Mouse (Mus musculus): ENCODE data around the gene Pcnx2.

Gene Pcnx2

DNA sequence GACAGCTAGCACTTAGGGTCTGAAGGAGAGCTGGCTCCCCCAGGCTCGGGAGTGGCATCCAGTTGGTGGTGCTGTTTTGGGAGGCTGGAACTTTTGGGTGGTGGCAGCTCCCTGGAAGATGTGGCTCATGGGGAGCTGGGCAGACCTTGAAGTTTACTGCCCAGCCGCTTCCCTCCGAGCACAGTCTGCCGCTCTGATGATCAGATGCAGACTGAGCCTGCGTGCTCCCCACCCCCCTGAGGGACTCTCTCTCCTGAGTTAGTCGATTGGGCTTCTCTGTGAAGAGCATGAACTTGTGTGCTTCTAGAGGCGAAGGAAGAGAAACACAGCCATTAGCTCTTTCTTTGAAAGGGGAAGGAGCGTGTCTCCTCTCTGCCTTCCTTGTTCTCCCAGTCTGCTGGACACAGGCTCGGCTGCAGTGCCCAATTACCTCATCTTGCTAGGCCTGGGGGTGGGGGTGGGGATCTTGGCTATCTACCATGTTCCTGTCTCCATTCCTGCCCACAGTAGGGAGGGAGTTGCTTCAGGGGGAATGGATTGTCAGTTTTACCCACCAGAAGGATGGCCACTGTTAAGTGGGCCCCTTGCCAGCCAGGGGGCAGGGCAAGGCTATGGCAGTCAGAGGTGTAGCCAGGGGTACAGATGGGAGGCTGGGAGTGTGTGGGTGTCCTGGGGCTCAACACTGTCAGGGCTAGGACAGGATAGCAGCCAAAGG lies 141.6 kb downstream of the Pcnx2 start:
- DNase-seq (ENCODE audit: low spot score), result no peak

DNA sequence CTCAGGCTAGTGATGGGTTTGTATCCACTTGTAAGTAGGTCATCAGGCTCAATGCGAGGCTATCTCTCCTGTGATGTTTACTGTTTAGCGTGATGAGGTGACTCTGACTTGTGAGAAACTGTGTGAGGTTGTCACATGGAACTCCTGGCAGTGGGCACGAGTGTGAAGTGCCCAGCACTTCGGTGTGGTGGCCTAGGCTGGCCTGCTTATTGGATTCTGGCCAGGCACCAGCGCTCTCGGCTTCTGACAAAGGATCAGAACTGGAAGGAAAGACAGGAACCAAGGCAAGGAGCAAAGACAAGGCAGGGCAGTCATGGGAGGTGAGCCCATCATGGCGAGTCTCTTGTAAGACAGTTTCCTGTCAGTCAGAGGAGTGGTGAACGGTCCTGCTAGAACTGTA lies 142.2 kb downstream of the Pcnx2 start:
- no peak for DNase-seq (ENCODE audit: low spot score)

GRCm38 (mm10) chr8:125750846-125751245 lies 147.3 kb downstream of the Pcnx2 start:
- DNase-seq (ENCODE audit: low spot score), result no peak

DNA sequence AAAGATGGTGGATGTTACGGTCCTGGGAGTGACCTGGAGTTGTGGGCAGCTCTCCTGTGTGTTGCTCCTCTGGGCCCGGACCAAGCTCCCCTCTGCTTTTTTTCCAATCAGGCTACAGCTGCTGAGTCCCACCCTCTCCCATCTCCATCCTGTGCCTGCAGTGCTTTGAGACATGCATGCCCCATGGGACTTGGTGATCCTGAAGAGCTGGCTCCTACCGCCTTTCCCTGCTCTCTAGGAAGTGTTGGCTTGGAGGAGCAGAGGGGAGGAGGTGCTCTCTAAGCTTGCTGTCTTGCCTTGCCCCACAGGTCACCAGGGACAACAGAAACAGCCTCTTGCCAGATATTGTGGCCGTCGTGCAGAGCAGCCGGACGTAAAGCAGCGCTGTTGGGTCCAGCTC lies 150.7 kb downstream of the Pcnx2 start:
- no peak for DNase-seq (ENCODE audit: low spot score)

DNA sequence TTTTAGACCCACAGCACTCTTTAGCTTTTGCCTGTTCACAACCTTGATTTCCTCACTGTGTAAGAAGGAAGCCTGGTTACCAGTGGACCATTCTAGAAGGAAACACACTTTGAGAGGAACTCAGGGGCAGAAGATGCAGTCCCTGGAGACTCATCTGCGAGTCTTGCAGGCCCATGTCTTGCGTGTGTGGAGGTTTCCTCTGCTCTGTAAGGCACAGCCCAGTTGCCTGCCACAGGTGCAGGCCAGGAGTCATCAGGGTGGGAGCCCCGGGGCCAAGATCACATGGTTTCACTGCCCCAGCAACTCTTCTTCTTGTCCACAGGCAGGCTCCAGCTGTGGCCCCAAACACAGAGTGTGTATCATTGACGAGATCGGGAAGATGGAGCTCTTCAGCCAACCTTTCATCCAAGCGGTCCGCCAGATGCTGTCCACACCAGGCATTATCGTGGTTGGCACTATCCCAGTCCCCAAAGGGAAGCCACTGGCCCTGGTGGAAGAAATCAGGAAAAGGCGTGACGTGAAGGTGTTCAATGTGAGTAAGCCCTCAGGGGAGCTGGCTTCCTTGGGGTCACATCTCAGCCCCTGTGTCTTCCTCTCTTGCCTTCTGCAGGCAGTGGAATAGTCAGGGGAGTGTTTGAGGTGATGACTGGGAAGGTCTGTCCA lies 153.1 kb downstream of the Pcnx2 start:
- DNase-seq (ENCODE audit: low spot score), result no peak

DNA sequence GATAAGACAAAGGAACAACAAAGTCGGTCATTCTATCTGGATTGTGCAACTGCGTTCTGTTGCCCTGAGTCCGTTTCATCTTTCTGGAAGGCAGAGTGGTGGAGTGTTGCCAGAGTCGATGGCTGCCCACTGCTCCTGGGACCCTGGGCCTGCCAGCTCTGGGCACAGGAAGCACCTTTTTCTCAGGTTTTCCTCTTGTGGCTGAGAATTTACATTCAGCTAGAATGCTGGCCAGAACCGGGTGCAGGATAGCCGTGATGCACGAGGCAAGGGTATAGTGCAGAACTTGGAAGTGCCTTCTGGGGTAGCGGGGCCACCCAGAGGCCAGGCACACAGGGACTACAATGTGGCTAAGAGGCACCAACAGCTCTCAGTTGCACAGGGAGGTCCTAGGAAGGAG lies 155.7 kb downstream of the Pcnx2 start:
- no peak for DNase-seq (ENCODE audit: low spot score)

- peak; percentile 28 for DNase-seq (ENCODE audit: low spot score)
These were observed 156.3 kb downstream of the Pcnx2 start for GRCm38 (mm10) chr8:125741855-125742254.

GRCm38 (mm10) chr8:125741377-125741776 lies 156.7 kb downstream of the Pcnx2 start:
- no peak for DNase-seq (ENCODE audit: low spot score)

GRCm38 (mm10) chr8:125740655-125741054 lies 157.5 kb downstream of the Pcnx2 start:
- DNase-seq (ENCODE audit: low spot score), result no peak

DNA sequence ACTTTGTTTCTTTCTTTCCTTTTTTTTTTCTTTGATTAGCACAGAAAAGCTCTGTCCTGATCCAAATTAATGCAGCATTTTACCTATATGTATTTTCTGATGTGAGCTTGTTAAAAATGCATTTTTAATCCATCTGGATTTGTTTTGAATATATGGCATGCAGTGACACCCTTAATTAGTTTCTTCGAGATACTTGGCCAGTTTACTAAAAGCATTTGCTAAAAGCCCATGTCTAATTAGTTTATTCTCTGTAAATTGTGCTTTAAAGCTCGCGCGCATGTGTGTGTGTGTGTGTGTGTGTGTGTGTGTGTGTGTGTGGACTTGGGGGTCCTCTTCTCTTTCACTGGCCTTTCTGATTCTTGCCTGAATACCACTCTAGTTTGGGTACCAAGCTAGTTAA lies 159.2 kb downstream of the Pcnx2 start:
- DNase-seq (ENCODE audit: low spot score), result no peak

GRCm38 (mm10) chr8:125733964-125734956 lies 163.9 kb downstream of the Pcnx2 start:
- peak; percentile 89 for DNase-seq (ENCODE audit: low spot score)

GRCm38 (mm10) chr8:125729746-125730145 lies 168.4 kb downstream of the Pcnx2 start, which contains the start of gene Ntpcr:
Gene Ntpcr (plus strand): TSS chr8:125729963.
- no peak for DNase-seq (ENCODE audit: low spot score)

DNA sequence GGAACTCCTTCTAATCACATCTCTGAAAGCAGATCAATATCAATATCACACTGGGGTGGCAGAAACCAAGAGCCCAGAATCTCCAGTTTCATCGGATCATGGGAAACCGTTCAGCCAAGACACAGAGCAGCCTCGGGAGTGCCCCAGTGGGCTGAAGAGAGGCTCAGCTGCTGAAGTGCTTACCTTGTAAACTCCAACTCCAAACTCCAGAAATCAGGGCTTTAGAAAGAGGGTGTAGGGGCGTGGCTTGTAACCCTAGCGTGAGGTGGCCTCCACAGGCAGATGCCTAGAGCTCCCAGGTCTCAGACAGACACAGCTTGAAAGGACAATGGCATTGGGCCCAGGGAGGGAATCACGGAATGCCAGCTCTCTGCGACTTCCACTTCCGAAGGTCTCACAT lies 170.3 kb downstream of the Pcnx2 start:
- no peak for DNase-seq (ENCODE audit: low spot score)

- DNase-seq (ENCODE audit: low spot score), result no peak
These were observed 171.1 kb downstream of the Pcnx2 start for GRCm38 (mm10) chr8:125726986-125727385.

GRCm38 (mm10) chr8:125726143-125726542 lies 172.0 kb downstream of the Pcnx2 start:
- DNase-seq (ENCODE audit: low spot score), result no peak

GRCm38 (mm10) chr8:125725037-125725820 lies 172.9 kb downstream of the Pcnx2 start:
- no peak for DNase-seq (ENCODE audit: low spot score)

GRCm38 (mm10) chr8:125723437-125723836 lies 174.7 kb downstream of the Pcnx2 start:
- no peak for DNase-seq (ENCODE audit: low spot score)

GRCm38 (mm10) chr8:125722675-125723074 lies 175.4 kb downstream of the Pcnx2 start:
- DNase-seq (ENCODE audit: low spot score), result peak; percentile 31

- no peak for DNase-seq (ENCODE audit: low spot score)
These were observed 179.2 kb downstream of the Pcnx2 start for GRCm38 (mm10) chr8:125718914-125719313.

GRCm38 (mm10) chr8:125716613-125717012 lies 181.5 kb downstream of the Pcnx2 start:
- no peak for DNase-seq (ENCODE audit: low spot score)

DNA sequence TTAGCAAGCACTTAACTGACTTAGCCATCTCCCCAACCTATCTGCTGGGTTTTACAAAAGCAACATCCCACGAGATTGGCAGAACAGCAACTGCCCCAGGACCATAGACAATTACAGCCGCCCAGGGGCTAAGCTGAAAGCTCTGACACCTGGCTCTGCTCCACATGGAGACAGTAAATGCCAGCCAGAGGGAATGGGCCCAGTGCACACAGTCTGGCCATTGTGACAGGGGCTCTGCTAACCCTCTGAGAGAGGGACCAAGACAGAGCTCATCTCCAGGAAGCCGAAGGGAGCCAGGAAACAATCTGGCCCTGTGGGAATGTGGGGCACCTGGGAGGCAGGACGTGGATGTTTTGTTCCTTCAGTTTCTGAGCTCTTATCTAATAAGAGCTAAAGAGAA lies 181.9 kb downstream of the Pcnx2 start:
- no peak for DNase-seq (ENCODE audit: low spot score)

DNA sequence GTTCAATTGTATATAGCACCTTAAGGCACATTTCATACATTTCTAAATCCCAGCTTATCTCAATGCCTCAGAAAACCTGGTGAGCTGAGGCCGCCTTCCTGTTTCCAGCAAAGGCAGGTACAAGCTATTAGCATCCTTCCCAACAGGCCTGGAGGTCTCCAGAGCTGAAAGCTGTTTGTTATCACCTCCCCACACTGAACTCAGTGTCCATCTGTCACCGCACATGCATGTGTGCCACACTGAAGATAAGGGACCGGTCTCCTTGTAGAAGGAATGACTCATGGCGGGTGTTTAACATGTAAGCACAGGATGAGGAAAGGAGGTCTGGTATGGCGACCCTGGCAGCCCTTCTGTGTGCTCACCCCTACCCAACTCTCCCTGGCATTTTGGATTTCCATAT lies 186.6 kb downstream of the Pcnx2 start:
- DNase-seq (ENCODE audit: low spot score), result no peak
